Mouse (Mus musculus): Measurements from ENCODE around the gene Fcrla. TPM values are rescaled to one million over a fixed set of nuclear protein-coding genes. Genes with fewer than 3 reads are reported as not detected.

Gene Fcrla
- total RNA-seq (2023; ENCODE audit: inconsistent age) = 375 to 430 TPM (median 429 TPM) in 4 replicates

DNA sequence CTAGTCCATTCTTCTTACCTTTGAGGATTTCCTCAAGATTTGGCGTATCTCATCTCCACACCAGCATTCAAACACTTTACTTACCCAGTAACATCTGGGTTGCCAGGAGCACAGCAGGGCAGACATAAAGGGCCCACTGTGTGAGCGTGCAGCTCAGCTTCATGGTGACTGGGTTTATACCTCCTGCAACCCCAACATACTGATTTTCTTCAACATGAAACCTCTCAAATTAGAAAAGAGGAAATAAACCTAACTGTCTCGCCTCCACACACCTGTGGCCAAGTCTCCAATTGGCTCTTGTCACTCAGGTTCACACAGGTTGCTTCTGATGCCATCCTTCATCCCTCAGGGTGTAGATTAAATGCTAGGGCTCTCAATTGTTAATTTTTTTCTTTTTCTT lies at the start of gene Fcrla:
Gene Fcrla, minus strand, starts transcription at position 206 of the 400 bp plus-strand sequence.

DNA sequence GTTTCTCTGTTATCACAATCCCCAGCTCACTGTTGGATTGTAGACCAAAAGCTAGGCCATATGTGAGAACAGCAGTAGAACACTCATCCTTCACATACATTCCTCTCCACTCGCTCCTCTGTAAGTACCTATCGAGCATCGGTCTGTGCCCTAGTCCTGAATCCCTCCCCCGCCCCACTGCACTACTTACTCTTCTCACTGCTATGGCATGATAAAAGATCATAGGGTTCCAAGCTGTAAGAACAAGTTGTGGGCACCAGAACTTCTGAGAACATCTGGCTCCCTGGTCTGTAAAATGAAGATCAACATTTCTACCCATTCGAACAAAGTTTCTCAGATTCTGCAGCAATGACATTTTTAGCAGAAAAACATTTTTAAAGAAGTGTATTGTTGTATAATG lies 49.1 kb upstream of the Fcrla start, which contains the start of gene Fcgr2b:
Gene Fcgr2b, minus strand, starts transcription at position 101 of the 400 bp plus-strand sequence.

DNA sequence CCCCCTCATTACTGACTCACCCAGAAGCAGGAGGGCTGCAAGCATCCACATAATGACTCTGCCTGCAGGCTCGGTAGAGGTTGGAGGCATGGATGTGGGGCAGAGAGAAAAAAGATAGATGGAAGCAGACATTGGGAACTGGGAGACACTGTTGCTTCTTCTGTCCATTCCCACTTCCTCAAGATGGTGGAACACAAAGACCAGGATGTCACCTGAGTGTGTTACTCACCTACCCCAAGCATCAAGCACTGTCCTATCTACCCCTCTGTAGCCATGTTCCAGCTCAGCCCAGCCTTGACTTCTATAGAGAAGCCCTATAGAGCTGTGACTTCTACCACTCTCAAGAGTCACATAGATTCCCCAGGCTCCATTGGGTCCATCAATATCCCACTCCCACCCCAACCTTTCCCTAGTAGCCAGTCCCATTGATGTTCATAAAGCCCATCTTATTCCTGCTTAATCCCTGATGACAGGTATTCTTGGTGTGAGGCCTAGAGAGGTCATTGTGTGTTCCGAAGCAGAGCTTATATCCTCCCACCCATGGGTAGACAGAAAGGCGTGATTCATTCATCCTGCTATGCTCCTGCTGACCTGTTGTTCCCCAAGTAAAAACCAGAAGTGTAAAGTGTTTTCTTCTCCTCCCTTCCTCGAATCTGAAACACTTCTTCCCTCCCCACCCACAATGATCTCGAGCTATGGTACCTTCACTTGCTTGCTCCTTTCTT lies 14.3 kb downstream of the Fcrla start, which contains the start of gene Fcrlb:
Gene Fcrlb, minus strand, starts transcription at position 51 of the 725 bp plus-strand sequence.

DNA sequence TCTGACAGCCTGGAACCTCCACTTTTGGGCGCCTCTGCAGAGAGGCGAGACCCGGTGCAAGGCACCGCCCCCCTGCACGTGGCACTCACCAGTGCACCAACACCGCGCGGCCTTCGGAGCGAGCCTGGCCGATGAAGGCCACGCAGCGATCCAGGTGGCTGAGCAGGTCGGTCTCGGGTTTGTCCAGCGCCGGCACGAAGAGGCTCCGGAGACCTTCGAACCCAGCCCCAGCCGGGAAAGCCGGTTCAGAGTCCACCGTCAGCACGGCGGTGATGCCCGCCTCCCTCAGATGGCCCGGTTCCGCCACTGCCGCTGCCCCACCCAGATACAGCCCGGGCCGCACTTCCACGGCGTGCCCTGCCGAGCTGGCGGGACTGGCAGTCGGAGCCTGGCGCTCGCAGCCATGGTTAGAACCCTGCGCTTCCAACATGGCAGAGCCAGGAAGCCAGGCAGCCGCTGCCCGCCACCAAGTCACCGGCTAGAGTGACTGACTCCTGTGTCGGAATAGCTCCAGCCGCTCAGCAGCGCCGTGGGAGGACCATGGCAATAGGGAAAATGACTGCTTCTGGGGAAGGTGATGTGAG lies 42.3 kb downstream of the Fcrla start, which contains the start of the genes Gm26620 and Dusp12:
Gene Gm26620, plus strand, starts transcription at position 88 of the 584 bp plus-strand sequence.
Gene Dusp12, minus strand, starts transcription at position 563 of the 584 bp plus-strand sequence.

DNA sequence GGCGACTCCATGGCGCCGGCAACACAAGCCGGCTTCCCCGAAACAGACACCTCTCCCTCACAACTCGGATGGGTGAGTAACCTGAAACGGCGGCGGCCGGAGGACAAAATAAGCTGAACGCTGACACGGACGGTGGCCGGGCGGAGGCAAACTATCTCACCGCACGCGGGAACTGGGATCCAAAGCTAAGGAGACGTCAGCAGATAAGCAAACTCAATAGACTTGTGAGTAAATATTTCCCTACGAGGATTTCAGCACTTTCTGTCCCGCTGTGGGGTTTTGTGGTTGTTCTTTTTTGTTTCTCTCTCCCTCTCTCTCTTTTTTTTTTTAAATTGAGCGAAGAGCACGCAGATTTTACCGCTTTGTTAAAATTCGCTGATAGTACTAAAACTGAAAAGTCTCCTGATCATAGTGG lies 59.7 kb downstream of the Fcrla start, which contains the start of gene Atf6:
Gene Atf6, minus strand, starts transcription at position 81 of the 415 bp plus-strand sequence.

Other genes with a start within 250 kb of the Fcrla start
- gene Atf6, start 59.8 kb downstream of the Fcrla start, total RNA-seq (2023; ENCODE audit: inconsistent age) = 44.9 to 52.1 TPM (median 47.7 TPM) in 4 replicates
- 0.64 to 1.2 TPM (median 0.66 TPM) in 4 replicates for gene Gm26620, start 42.5 kb downstream of the Fcrla start, total RNA-seq (2023; ENCODE audit: inconsistent age)
- gene Dusp12, start 42.0 kb downstream of the Fcrla start, total RNA-seq (2023; ENCODE audit: inconsistent age) = 10.4 to 18.7 TPM (median 14.7 TPM) in 4 replicates
- gene Fcrlb, start 14.6 kb downstream of the Fcrla start, total RNA-seq (2023; ENCODE audit: inconsistent age) = 1.2 to 1.6 TPM (median 1.5 TPM) in 4 replicates
- 240 to 258 TPM (median 249 TPM) in 4 replicates for gene Fcgr2b, start 49.0 kb upstream of the Fcrla start, total RNA-seq (2023; ENCODE audit: inconsistent age)
- 0.42 to 1.5 TPM (median 1.0 TPM) in 4 replicates for gene Fcgr4, start 91.3 kb upstream of the Fcrla start, total RNA-seq (2023; ENCODE audit: inconsistent age)
- gene Fcgr3, start 137.4 kb upstream of the Fcrla start, total RNA-seq (2023; ENCODE audit: inconsistent age) = 1.7 to 2.7 TPM (median 2.1 TPM) in 4 replicates
- 0.67 to 2.6 TPM (median 1.1 TPM) in 4 replicates for gene Cfap126, start 186.3 kb upstream of the Fcrla start, total RNA-seq (2023; ENCODE audit: inconsistent age)
- gene Sdhc, start 223.0 kb upstream of the Fcrla start, total RNA-seq (2023; ENCODE audit: inconsistent age) = 89.4 to 111 TPM (median 94.1 TPM) in 4 replicates
- gene Mpz, start 223.1 kb upstream of the Fcrla start, total RNA-seq (2023; ENCODE audit: inconsistent age) = not detected in 4 replicates